Mouse (Mus musculus) CD4-positive, CD25-positive, alpha-beta regulatory T cell, adult 2 months (primary cell): ENCODE results near the gene Gm10097.

Source experiments
- DNase-seq: peaks from one replicate; pipeline ENCODE4 v3.0.0-alpha.2; 2012; ENCODE audit warnings: low read depth, low spot score

The Gm10097 gene

GRCm38 (mm10) chr10:5083716-5084115 is 14.7 kb downstream of the Gm10097 start:
- DNase-seq = no peak

- no peak for DNase-seq
These were observed 16.8 kb downstream of the Gm10097 start for GRCm38 (mm10) chr10:5085792-5086191.

- no peak for DNase-seq
These were observed 17.3 kb downstream of the Gm10097 start for GRCm38 (mm10) chr10:5086329-5086728.

GRCm38 (mm10) chr10:5087336-5087735 is 18.3 kb downstream of the Gm10097 start:
- no peak for DNase-seq

GRCm38 (mm10) chr10:5089133-5089532 is 20.1 kb downstream of the Gm10097 start:
- DNase-seq = no peak

GRCm38 (mm10) chr10:5096996-5097753 is 28.2 kb downstream of the Gm10097 start:
- DNase-seq = no peak

- DNase-seq = no peak
These were observed 28.8 kb downstream of the Gm10097 start for GRCm38 (mm10) chr10:5097754-5098137.

GRCm38 (mm10) chr10:5110773-5111172 is 41.8 kb downstream of the Gm10097 start:
- no peak for DNase-seq

- no peak for DNase-seq
These were observed 47.2 kb downstream of the Gm10097 start for GRCm38 (mm10) chr10:5116155-5116554.

GRCm38 (mm10) chr10:5116720-5117119 is 47.7 kb downstream of the Gm10097 start:
- DNase-seq = no peak
